Mouse (Mus musculus): ENCODE measurements at regions not wholly inside any gene's neighbourhood (a gene's known extent, or its start where the extent isn't known, plus 50 kb on each side); places are given as distances from the start of the nearest gene placed in this dataset.

DNA sequence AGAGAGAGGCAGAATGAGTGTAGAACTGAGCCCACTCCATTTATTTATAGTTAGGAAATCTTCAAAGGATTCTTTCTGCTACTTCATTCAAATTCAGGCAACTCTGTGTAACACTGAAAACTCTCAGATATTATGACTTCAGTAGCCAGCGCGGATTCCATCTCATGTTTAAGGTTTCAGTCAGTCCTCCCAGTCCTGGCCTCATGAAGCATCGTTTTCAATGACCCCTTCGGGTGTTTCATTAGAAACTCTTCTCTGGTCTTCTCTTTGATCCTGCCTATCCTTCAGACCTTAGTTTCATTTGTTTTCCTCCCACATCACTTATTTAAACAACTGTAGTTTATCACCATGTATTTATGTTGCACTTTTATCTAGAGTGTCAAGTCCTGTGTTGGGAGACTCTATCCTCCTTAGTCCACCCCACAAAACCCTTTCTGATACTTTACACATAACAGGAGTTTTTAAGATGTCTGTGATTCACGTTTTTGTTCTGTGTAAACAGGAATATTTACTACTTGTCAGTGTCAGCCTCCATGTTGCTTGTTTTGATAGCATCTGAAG lies 447.7 kb upstream of the Jag1 start:
- no peak for DNase-seq

DNA sequence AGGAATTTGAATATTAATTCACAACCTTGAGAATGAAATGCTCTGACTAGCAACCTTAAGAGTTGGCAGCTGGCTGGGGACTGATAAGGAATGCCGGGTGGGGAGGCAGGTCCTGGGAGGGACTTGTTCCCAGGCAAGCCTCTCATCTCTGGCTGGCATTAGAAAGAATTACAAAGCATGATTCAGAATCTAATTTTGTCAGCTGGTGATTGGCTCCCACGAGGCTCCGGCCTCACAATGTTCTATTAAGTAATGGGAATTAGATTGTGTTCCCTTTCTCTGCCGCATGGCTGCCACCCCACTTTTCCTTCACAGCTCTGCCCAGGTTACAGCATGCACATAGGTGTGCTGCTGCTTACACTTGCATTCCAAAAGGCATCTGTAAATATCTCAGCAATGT lies 443.9 kb upstream of the Jag1 start:
- no peak for DNase-seq

DNA sequence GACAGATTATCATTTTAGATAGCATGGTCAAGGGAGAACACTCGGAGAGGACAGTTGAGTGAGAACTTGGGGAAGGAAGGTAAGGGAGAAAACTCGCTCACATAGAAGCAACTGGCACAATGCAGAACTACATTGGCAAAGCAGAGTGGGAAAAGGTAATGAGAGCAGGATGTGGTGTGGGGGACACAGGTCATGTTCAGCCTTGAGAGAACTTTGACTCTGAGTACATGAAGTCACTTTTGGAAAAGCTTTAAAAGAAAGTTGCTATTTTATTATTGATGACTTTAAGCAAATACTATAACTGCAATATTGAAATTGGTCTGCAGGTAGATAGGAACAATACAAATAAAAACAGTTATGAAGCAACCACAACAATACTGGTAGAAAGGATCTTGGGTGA lies 437.4 kb upstream of the Jag1 start:
- no peak for DNase-seq

DNA sequence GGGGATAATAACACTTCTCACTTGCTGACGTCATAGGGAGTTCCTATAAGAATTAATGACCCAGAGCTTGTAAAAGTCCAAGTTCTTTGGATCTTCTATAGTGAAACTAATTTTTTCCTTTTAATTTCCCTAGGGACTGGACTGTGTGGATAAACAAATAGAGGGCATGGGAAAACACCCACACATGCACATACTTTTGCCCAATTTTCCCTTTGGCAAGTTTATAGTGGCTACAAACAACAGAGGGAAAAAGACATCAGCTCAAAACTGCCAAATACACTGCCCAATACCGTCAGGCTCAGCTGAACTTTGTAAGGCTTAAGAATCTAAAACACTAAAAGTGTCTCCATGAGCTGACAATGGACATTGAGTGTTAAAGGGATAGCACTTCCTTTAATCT lies 420.1 kb upstream of the Jag1 start:
- DNase-seq: no peak

DNA sequence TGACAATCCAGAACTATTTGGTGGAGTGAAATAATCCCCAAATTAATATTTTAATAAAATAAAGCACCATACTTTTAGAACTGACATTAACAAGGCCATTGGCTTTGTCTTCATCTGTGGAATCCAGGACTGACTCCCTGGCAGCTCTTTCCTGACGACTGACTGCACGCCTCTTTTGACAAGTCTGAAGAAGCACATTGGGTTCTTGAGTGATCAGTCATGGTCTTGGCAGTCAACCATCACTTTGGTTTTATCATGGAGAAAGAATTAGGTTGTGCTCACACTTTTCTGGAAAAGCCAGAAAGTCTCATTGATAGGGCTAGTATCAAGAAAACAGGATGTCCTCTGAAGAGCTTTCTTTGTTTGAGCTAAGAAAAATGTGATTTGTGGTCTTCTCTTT lies 399.8 kb upstream of the Jag1 start:
- DNase-seq: no peak

DNA sequence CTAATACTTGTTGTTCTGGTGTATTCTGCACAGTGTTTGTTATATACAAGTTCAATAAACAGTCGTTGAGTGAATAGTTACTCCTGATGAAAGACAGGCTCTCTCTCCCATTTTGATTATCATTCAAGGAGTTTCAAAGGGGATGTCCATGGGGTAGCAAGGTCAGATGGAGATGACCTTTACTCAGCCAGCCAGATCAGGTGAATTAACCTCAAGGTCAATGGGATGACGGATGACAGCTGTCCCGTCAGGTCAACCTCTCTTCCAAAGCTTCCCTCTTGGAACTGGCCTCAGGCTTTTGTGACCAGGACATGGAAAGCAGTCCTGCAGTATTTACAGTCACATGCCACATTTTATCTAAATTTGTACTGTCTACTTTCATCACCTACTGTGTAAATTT lies 398.6 kb upstream of the Jag1 start:
- DNase-seq: no peak

DNA sequence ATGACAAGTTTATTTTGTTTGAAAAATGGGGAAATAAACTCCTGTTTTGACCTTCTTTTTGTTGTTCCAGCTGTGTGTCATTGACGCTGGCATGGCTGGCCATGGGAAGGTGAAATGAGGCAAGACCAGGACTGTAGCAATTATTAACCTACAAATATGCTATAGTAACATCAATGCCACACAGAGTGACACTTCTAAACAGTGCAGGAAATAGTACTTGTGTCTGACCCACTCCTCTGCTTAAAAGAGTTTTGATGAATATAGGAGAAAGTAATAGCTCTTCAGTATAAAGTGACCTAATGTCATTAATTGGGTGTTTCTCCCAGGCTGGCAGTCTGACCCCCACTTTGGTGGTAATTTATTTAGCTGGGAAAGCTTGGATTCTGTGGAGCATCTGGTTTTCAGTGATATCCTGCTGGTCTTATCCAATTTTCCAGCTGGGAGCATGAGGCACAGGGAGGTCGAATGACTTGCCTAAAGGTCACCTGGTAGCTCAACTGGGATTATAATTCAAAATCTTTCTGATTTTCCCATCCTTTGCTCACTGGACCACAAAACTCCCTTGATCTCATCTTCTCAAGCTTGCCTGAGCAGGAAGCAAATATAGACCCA lies 397.6 kb upstream of the Jag1 start:
- DNase-seq: no peak

DNA sequence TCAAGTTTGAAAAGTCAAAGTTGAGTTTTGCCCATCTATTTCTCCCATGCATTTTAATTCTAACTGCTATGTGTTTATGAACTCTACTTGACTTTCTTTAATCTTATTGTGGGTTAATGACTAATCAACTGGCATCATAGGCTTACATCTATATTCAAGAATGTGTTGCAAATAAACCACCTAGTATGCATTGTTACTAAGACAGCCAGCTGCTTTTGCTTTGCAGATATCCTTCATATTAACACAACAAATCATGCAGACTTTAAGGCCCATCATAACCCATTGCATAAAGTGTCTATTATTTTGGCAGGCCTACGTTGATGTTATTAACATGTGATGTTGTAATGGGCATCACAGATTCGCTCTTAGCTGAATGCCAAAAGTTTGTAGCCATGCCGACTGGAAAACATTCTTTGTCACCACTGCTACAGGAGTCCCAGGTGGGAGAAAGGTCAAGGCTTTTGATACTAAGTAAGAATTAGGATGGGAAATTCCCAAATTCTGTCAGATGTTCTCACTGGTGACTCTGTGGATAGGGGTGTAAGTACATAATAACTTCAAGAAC lies 394.3 kb upstream of the Jag1 start:
- DNase-seq: no peak

DNA sequence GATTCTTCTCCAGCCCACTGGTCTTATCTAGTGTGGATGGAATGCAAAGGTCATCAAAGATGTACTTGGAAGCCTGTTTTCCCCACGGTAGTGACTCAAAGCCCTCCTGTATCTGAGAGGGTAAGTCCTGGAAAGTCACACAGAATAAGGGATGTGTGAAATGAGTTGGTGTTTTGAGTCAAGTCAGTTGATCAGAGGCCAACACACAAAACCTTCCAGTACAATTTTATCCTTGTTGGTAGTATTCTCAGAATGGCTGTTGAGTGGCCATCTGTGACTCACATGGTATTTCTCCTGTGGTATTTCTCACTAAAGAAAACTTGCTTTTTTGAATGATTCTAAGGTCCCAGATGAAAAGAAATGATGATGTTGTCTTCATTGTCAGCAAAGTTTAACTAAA lies 384.8 kb upstream of the Jag1 start:
- no peak for DNase-seq

DNA sequence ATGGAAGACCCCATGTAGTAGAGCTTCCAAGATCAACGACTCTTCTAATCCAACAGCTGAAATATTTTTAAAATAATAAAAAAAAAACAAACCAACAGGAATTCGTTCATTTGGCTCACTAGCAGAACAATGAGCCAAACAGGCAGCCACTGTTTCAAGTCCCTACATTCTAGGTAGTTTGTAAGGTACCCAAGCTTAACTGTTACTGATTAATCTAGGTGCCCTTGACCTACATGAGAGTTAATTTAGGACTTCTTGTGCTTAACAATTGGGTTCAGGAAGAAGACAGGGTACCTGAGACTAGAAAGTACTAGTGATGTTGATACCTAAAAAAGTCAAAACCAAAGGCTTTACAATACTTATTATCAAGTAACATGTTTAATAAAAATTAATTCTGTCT lies 381.2 kb upstream of the Jag1 start:
- no peak for DNase-seq

DNA sequence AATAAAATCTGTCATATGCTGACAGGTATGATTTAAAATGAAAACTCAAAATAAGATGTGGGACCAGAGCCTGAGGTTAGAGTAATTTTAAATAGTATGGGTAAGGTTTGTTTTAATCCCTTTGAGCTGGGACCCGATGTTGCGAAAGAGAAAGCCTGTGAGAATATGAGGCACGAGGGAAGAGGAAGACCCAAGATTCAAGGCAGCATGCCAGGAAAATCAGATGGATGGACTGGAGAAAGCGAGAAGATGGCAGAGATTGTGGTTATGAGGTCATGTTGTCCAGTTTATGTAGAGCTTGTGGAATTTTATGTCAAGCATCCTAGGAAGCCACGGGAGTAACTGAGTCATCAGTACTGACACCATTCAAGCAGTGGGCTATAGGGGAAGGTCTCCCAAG lies 377.2 kb upstream of the Jag1 start:
- DNase-seq: no peak

DNA sequence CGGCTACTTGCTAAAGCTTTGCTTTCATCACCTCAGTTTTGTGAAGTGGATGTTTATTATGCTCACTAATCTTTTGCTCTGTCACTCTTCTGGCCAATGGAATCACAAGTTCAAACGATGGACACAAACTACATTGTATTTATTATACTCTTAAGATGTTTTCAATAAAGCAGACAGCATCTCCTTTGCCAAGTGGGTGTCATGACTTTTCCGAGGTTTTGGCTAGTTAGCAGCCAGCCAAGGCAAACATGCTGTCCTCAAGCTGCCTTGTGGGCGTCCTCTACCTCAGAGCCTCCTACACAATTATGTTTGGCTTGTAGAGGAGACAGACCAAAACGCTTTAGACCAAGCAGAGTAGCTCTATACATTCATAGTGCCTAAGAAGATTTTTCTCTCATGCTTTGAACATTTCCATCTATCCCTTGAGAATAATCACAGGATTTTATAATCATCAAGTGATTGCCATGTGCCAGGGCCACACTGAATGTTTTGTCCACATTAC lies 372.8 kb upstream of the Jag1 start:
- DNase-seq: no peak

DNA sequence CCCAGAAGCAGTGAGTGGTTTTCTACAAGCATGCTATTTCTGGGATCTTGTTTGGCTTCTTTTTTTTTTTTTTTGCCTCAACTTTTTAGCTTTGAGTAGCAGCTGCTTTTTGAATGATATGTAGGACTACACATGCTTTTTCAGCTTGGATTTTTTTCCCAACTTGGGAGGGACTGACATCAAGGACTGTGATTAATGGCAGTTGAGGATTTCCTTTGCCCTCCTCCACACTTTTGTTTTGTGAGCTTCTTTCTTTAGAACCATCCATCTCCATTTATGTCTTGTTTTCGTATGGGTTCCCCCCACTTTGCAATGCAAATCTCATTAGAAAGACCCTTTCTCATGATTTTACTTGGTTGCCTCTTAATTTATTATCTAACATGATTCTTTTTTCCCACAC lies 352.3 kb upstream of the Jag1 start:
- DNase-seq: no peak

DNA sequence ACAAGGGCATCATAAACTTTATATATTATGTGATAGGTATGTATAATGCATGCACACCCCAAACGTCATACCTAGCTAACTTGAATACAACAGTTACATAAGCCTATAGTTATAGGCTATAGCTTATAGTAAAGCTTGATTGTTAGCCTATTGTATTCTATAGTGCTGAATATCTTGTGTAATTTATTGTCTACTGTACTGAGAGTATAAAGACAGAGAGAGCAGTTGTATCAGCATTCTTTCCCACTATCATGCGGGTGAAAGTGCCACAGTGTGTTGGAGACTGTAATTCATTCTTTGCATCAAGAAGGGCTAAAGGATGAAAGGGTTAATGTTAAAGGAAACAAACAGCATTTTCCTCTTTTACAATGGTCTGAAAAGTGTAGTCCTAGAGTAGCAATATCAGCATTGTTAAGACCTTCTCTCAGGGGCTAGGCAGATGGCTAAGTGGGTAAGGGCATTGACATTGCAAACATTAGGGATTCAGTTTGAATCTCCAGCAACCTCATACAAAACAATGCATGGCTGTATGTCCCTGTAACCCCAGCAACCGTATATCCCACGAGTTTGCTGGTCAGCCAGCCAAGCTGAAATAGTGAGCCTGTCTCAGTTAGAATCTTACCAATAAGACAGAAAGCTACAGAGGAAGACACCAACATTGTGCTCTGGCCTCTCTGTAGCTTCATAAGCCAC lies 340.8 kb upstream of the Jag1 start:
- no peak for DNase-seq

DNA sequence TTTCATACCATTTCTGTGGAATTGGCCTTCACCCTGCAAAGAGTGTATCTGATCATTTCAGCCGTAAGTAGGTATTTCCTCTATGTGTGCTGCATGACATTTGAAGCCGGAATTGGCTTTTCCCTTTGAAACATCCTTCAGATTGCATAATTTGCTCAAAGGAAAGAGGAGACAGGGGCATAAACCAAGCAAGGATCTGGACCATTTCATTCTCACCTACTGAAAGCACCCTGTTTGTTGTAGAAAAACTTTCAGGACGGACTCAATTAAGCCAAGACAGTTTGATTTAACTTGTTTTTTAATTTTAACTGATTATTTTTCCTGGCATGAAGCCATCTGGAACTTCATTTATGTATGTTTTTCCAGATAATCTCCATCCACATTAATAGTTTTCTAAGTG lies 340.0 kb upstream of the Jag1 start:
- no peak for DNase-seq

DNA sequence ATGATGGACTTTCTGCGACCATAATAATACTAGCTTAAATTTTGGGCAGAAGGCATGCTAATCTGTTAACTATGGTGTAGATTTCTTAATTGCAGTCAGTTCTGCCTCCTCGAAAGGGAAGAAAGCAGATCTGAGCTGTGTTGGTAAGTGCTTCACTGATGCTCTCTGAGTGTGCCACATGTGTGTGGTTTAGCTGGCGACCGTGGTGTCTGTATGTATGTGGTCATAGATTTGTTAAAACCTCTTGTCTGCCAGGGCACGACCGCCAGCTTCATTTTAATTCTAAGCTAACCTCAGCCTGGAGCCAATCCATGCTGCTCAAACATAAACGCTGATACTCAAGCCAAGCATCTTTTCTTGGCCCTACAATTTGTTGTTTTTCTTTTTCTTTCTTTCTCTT lies 330.5 kb upstream of the Jag1 start:
- no peak for DNase-seq

DNA sequence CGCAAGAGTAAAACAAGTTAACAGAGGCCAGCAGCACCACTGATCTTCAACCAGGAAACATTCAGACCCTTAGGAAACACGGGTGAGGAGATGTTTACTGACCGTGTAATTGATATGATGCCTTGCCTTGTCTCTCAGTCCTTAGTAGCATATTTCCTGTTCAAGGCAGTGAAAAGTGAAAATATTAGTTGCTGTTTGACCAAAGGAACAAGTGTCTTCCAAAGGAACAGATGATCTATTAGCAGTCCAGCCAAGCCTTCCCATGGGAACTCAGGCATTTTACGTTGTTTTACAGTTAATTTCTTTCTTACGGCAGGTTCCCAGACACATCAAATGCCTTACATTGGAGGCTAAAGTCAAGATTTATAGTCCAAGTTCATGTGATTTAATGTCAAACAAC lies 321.3 kb upstream of the Jag1 start:
- no peak for DNase-seq

DNA sequence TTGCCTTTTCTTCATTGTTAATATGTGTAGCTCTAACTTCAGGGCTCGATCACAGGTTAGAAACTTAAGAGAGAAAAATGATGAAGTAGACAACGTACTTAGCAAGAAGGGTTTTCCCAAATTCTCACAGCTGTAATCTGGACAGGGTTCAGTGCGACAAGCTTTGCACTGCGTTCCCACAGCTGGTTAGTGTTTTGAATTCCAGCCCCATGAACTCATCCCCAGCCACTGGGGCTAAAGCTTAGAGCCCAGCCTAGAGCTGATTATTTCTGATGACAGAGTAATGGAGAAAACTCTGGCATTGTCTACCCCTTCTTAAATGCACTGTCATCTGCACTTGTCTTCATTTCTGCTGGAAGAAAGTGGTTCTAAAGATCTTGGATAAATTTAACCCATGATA lies 319.7 kb upstream of the Jag1 start:
- no peak for DNase-seq

DNA sequence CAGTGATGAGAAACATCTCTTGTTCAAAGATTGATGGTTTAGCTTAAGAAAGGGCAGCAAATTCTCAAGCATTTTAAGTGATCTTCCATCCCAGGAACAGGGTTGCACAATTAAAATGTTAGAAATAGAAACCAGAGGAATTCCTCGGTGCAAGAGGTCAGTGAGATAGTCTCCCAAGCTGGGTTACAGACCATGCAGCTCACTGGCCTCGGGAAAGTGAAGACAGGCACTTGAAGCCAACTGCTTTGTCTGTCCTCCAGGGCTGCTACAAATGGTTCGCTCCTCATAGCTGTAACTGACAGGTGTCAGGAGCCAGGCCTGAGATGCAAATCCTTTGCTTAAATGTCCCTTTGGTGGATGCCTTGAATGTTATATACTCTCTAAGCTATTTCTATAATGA lies 306.2 kb upstream of the Jag1 start:
- no peak for DNase-seq

DNA sequence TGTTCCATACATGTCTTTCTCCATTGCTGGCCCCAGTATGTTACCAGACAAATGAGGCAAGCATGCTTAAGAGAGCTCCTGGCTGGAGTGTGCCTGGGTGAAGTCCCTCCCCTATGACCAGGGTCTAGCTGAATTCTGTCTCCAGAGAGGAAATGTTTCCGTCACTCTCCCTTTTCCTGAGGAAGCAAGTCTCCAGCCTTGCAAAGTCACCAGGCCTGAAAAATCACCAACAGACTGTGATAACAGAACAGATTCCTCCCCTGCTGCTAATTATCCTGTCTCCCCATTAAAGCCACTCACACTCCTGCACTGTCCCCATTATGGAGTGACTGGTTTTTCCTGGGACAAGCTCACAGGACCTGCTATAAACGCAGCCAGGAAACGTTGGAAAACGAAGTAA lies 303.2 kb upstream of the Jag1 start:
- DNase-seq: no peak

DNA sequence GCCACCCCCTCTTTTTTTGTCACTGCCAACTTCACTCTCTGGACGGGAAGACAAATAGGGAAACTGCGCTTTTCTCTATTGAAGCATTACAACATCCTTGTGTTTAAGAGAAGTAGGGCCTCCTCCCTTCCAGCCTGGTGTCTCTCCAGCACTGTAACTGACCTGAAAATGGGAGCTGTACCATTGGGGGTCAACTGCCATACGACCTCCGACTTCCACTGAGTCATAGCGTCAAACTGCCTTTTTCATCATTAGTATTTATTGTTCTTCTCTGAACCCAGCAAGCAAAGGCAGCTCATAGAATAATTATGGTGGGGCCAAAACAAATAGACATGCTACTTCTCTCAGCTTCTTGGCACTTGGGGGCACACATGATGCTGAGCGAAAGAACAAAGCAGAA lies 301.2 kb upstream of the Jag1 start:
- DNase-seq: no peak

DNA sequence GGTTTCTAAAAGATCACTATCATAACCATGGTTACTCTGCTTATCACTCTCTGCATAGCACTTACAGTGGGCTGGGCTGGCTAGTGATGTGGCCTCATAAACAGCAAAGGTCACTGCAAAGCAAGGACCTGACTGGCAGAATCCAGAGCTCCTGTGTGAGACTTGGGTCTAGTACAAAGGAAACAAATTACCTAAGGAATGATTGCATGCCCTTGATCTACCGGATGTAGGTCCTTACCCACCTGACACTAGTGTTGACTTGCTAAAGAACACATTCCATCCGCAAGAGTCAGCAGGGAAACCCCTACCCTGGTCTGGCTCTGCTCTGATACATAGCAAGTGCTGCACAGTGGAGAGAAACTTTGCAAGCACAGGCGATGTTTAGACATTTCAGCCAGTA lies 297.0 kb upstream of the Jag1 start:
- DNase-seq: no peak

DNA sequence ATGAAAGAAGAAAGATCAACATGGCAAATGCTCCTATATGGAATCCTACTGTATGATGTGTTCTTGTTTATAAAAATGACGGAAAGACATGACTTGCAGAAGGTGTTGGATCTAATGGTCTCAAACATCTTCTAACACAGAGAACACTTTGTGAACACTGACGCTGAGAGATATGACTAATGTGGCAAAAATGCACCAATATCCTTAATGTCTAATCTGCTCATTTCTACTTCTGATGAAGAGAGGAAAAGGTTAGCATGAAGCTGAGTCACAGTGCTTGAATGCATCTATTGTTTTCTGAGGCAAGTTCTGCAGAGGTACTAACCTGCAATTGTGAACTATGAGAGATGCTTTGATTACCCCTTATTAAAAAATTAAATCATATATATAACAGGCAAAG lies 293.2 kb upstream of the Jag1 start:
- no peak for DNase-seq

DNA sequence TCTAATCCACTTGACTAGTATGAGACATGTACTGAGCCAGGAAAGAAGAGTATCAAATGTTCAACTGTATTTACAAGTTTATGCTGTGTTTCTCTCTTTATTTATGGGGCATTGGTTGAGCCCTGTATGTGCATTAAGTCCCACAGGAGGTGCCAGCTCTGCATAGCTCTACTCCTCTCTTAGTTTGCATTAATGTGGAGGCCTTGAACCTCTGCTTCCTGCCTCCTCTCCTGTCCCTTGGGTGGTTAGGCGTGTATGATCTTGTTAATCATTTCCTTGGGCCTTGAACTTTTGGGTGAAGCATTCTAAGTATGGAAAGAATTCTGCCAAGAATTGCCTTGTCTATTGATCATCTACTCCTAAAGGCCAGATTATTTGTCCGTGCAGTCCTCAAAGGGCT lies 291.9 kb upstream of the Jag1 start:
- DNase-seq: no peak

DNA sequence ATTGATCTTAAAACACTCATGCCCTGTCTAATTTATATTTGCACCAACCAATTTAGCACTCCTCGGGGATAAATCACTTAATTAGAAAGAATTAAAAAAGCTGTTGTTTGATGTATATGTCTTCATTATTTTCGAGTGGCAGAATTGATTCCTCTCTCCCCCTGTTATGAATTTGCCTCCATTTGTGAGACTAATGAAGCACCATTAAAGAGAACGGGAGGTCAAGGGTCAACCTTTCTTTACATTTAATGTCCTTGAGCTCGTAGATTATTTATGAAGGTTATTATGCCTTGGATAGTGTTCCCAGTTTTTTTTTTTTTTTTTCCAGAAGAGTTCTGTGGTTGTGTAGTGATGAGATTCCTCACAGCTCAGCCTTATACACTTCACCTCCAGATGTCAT lies 277.0 kb upstream of the Jag1 start:
- DNase-seq: no peak
